Mouse (Mus musculus): ENCODE results near the gene Ciao2b. TPM values are rescaled to one million over a fixed set of nuclear protein-coding genes. Genes with fewer than 3 reads are reported as not detected.

The Ciao2b gene
- polyA plus RNA-seq, 1 experiment from 2014 or later, result 32.0 TPM

DNA sequence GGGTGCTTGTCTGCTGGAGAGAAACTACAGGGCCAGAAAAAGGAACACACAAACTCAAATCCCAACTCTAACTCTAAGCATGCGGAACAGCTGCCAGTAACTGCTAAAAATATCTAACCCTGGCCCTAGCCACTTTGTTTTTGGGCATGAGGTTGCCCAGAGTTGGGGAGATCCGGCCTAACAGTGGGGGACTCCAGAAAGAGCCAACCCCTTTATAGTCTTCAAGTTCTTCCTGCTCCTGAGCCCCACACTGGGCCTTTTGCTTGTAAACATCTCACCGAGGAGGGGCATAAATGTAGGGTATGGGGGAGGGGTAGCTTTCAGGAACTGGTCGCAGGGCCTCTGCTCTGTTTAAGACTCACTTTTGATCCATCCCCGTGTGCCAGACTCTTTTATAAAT is 9.8 kb downstream of the Ciao2b start:
- Histone ChIP-seq H3K9me3 (ENCODE audit: low read length) (no peaks in the 10 kb centered on the region), H3K4me3 (ENCODE audit: low read depth, low read length) (no peak overlapping the region), H3K9ac (replicated peaks) (no peak overlapping the region), H3K36me3 (replicated peaks; ENCODE audit: insufficient read depth, low read length) (no peaks in the 10 kb centered on the region), H3K4me1 (ENCODE audit: insufficient read depth) (peaks cover 4% of the 10 kb centered on the region), H3K27ac (ENCODE audit: low read depth) (no peak overlapping the region), H3K27me3 (ENCODE audit: insufficient read depth, low read length) (peaks cover 17% of the 10 kb centered on the region), H3K4me2 (ENCODE audit: low read depth, low read length) (0 out of 2 replicates have a peak overlapping the region, but pooled peaks have one; percentile 42)
- no peak for ATAC-seq
- no peak for TF ChIP-seq CTCF (IDR thresholded peaks at IDR 0.05; ENCODE audit: low read depth)
- no peak for TF ChIP-seq EP300 (IDR thresholded peaks at IDR 0.05; ENCODE audit: low read depth)
- WGBS (ENCODE audit: insufficient replicate concordance), result 33% methylated on average over 5 of the region's 5 CpGs
- no peak for DNase-seq

DNA sequence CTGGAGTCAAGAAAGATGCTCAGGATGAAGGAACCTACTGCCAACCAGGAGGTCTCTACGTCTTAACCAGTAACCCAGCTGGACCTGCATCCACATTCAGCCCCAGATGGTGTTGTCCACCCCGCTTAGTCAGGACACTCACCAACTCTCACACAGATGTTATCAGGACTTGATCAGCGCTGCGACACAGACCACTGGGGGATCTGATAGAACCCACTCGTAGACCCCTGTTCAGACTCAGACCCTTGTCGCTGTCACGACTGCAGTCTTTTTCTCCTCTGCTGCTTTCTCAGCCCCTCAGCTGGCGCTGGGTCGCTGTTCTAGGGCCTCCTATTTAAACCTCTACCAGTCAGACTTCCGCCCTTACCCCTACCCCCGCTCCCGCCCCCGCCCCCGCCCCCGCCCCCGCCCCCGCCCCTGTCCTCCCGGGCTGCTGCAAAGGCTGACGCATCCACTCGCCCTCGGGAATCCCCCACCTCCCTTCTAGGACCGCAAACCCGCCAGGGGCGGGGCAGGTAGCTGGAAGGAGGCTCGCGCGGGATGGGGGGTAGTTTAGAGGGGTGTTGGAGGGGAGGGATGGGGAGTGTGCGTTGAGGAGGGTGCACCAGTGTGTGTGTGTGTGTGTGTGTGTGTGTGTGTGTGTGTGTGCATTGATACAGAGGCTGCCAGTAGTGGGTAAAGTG is 10.6 kb downstream of the Ciao2b start, which contains the start of gene Rrad:
Gene Rrad, minus strand, starts transcription at position 347 of the 683 bp plus-strand sequence.
- DNase-seq, result peak; percentile 49
- TF ChIP-seq EP300 (IDR thresholded peaks at IDR 0.05; ENCODE audit: low read depth), result no peak
- TF ChIP-seq CTCF (IDR thresholded peaks at IDR 0.05; ENCODE audit: low read depth), result no peak
- H3K4me1 ChIP-seq (ENCODE audit: insufficient read depth), result peaks cover 4% of the 10 kb centered on the region
- peak; percentile 38; the same call in 1 of the 2 replicates for ATAC-seq
- H3K4me2 ChIP-seq (ENCODE audit: low read depth, low read length), result peak within 1 kb of the TSS; percentile 42
- H3K9ac ChIP-seq (replicated peaks), result 0 out of 2 replicates have a peak within 1 kb of the TSS, but pooled peaks have one; percentile 2
- under 1% methylated on average over 23 of the region's 28 CpGs for WGBS (ENCODE audit: insufficient replicate concordance)
- H3K27me3 ChIP-seq (ENCODE audit: insufficient read depth, low read length), result peaks cover 17% of the 10 kb centered on the region
- H3K9me3 ChIP-seq (ENCODE audit: low read length), result no peaks in the 10 kb centered on the region
- H3K27ac ChIP-seq (ENCODE audit: low read depth), result no peak within 1 kb of the TSS
- no peaks in the 10 kb centered on the region for H3K36me3 ChIP-seq (replicated peaks; ENCODE audit: insufficient read depth, low read length)
- H3K4me3 ChIP-seq (ENCODE audit: low read depth, low read length), result peak within 1 kb of the TSS; percentile 15

DNA sequence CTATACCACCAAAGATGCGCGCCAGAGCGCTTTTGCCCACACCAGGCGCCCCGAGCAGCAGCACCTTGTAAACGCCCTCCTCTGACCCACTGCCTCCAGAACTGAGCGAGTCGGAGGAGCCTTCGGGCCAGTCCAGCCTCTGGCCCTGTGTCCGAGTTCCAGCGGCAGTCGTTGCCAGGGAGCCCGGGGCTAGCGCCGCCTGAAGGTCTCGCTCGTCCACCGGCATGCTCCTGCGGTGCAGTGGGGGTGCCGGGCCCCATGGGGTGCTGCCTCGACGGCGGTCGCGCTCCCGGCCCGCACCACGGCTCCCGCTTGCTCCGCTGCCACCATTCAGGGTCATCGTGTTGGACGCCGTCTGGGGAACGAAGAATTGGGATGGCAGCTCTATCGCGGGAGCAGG is 11.2 kb downstream of the Ciao2b start:
- DNase-seq (peak; percentile 32), ATAC-seq (0 out of 2 replicates have a peak, but pooled peaks have one; percentile 12)
- no peak for TF ChIP-seq CTCF (IDR thresholded peaks at IDR 0.05; ENCODE audit: low read depth)
- no peak for TF ChIP-seq EP300 (IDR thresholded peaks at IDR 0.05; ENCODE audit: low read depth)
- Histone ChIP-seq H3K9me3 (ENCODE audit: low read length) (no peaks in the 10 kb centered on the region), H3K4me3 (ENCODE audit: low read depth, low read length) (peak overlapping the region; percentile 15), H3K36me3 (replicated peaks; ENCODE audit: insufficient read depth, low read length) (no peaks in the 10 kb centered on the region), H3K9ac (replicated peaks) (0 out of 2 replicates have a peak overlapping the region, but pooled peaks have one; percentile 2), H3K27me3 (ENCODE audit: insufficient read depth, low read length) (peaks cover 17% of the 10 kb centered on the region), H3K27ac (ENCODE audit: low read depth) (no peak overlapping the region), H3K4me1 (ENCODE audit: insufficient read depth) (peaks cover 4% of the 10 kb centered on the region), H3K4me2 (ENCODE audit: low read depth, low read length) (peak overlapping the region; percentile 42)
- WGBS (ENCODE audit: insufficient replicate concordance), result 3% methylated on average over 36 of the region's 36 CpGs

DNA sequence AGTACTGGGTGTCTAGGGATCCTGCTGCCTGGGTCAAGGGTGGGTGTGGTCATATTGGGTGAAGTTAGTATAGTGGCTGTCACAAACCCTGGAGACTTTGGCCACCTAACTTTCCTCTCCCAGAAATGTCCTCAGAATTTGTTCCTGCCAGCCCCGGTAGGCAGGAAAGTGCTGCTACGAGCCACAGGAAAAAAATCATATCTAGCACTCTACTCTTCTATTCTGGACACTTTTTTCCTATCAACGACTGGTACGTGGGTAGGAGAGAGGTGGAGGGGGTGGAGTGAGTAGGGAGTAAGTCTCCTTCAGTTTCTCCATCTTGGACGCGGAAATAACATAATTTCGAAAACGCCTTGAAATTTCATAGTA is 11.7 kb downstream of the Ciao2b start:
- no peaks in the 10 kb centered on the region for H3K36me3 ChIP-seq (replicated peaks; ENCODE audit: insufficient read depth, low read length)
- peak overlapping the region; percentile 15; the same call in 1 of the 2 replicates for H3K4me3 ChIP-seq (ENCODE audit: low read depth, low read length)
- no peak overlapping the region for H3K27ac ChIP-seq (ENCODE audit: low read depth)
- no peak overlapping the region for H3K9ac ChIP-seq (replicated peaks)
- peak overlapping the region; percentile 42 for H3K4me2 ChIP-seq (ENCODE audit: low read depth, low read length)
- peaks cover 4% of the 10 kb centered on the region for H3K4me1 ChIP-seq (ENCODE audit: insufficient read depth)
- 38% methylated on average over 8 of the region's 8 CpGs for WGBS (ENCODE audit: insufficient replicate concordance)
- H3K27me3 ChIP-seq (ENCODE audit: insufficient read depth, low read length), result peaks cover 17% of the 10 kb centered on the region
- H3K9me3 ChIP-seq (ENCODE audit: low read length), result no peaks in the 10 kb centered on the region
- no peak for TF ChIP-seq CTCF (IDR thresholded peaks at IDR 0.05; ENCODE audit: low read depth)
- no peak for TF ChIP-seq EP300 (IDR thresholded peaks at IDR 0.05; ENCODE audit: low read depth)
- no peak for DNase-seq
- ATAC-seq, result no peak

DNA sequence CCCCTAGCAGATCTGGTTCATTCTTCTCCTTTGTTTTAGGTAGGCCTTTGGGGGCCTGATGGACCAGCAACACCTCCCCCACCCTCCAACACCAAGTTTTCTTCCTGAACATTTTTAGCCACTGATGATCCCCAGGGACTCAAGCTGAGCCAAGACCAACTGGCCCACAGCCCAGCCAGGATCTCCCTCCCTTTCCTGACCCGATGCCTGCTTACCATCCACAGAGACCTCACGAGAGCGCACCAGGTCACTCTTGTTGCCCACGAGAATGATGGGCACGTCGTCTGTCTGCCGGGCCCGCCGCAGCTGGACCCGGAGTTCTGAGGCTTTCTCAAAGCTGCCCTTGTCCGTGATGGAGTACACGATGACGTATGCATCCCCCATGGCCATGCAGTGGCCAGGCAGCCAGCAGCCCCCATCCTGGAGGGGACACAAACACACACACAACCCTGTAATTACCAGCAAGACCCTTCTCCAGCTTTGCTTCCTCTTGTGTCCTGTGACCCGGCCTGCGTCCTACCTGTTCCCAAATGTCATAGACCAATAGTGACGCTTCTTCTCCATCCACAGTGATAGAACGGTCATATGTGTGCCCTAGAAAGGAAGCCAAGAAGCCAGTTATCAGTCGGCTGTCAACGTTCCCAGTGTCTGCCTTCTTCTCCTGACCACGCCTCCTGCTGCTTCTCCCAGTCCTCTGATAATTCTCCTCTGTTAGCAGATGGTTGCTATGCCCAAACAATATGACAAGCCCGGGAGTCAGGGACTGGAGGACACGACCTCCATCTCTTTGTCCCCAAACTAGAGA is 12.3 kb downstream of the Ciao2b start:
- no peak for DNase-seq
- Histone ChIP-seq H3K4me1 (ENCODE audit: insufficient read depth) (peaks cover 4% of the 10 kb centered on the region), H3K4me2 (ENCODE audit: low read depth, low read length) (0 out of 2 replicates have a peak overlapping the region, but pooled peaks have one; percentile 42), H3K4me3 (ENCODE audit: low read depth, low read length) (no peak overlapping the region), H3K9me3 (ENCODE audit: low read length) (no peaks in the 10 kb centered on the region), H3K27me3 (ENCODE audit: insufficient read depth, low read length) (peaks cover 17% of the 10 kb centered on the region), H3K27ac (ENCODE audit: low read depth) (no peak overlapping the region), H3K36me3 (replicated peaks; ENCODE audit: insufficient read depth, low read length) (no peaks in the 10 kb centered on the region), H3K9ac (replicated peaks) (no peak overlapping the region)
- ATAC-seq, result no peak
- TF ChIP-seq CTCF (IDR thresholded peaks at IDR 0.05; ENCODE audit: low read depth), result no peak
- no peak for TF ChIP-seq EP300 (IDR thresholded peaks at IDR 0.05; ENCODE audit: low read depth)
- WGBS (ENCODE audit: insufficient replicate concordance), result 64% methylated on average over 22 of the region's 22 CpGs

DNA sequence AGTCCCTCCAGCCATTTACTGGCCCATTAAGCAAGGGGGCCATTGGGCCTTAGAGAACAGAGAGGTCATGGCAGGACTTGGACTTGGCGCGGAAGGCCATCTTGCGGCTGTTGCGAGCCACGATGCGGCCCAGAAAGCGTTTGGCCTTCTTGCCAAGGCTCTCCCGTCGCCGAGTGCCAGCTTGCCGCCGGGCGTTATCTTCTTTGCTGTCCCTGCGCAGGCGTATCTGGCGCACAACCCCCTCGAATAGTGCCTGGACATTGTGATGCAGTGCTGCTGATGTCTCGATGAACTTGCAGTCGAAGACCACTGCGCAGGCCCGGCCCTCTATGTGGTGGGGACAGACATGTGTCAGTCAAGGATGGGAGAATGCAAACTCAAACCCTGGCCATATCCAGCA is 13.4 kb downstream of the Ciao2b start:
- WGBS (ENCODE audit: insufficient replicate concordance), result 88% methylated on average over 21 of the region's 21 CpGs
- DNase-seq (no peak), ATAC-seq (no peak)
- no peak overlapping the region for H3K4me3 ChIP-seq (ENCODE audit: low read depth, low read length)
- no peaks in the 10 kb centered on the region for H3K36me3 ChIP-seq (replicated peaks; ENCODE audit: insufficient read depth, low read length)
- TF ChIP-seq EP300 (IDR thresholded peaks at IDR 0.05; ENCODE audit: low read depth) (no peak), CTCF (IDR thresholded peaks at IDR 0.05; ENCODE audit: low read depth) (no peak)
- H3K27ac ChIP-seq (ENCODE audit: low read depth), result no peak overlapping the region
- H3K4me1 ChIP-seq (ENCODE audit: insufficient read depth), result peaks cover 4% of the 10 kb centered on the region
- no peak overlapping the region for H3K4me2 ChIP-seq (ENCODE audit: low read depth, low read length)
- H3K27me3 ChIP-seq (ENCODE audit: insufficient read depth, low read length), result peaks cover 17% of the 10 kb centered on the region
- H3K9me3 ChIP-seq (ENCODE audit: low read length), result no peaks in the 10 kb centered on the region
- no peak overlapping the region for H3K9ac ChIP-seq (replicated peaks)

All from liver, postnatal 0 days (tissue).